Mouse (Mus musculus) lung, adult 18-20 months (tissue): Measurements from ENCODE around the gene Smarcc2.

ENCODE experiments used
- DNase-seq, 2 experiments: peaks; one replicate each; pipeline ENCODE4 v3.0.0; 2022; ENCODE audit warnings: mixed read lengths in 2 of 2

The Smarcc2 gene

DNA sequence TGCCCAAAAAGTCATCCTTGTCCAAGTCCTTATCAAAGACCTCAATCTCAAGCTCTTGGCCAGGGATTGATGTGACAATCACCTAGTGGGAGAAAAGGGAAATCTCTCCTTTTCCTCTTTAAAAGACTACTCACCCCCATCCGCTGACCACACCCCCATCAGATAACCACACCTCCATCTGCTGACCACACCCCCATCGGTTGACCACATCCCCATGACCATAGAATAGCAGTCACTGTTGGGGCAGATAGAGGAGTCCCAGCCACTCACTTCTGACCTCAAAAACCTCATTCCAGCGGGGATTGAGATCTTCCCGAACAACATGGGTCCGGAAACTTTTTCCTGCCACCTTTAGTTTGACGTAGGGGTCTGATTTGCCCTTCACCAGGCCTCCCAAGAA lies 57.6 kb downstream of the Smarcc2 start:
- peak in 1 of 2 experiments; percentile 33 for DNase-seq

GRCm38 (mm10) chr10:128518833-128519232 lies 59.8 kb downstream of the Smarcc2 start:
- DNase-seq = peak; percentile 57 to 72

- DNase-seq = no peak
Measured at GRCm38 (mm10) chr10:128520591-128520990, 61.5 kb downstream of the Smarcc2 start.

GRCm38 (mm10) chr10:128522351-128522750 lies 63.3 kb downstream of the Smarcc2 start:
- DNase-seq = no peak

DNA sequence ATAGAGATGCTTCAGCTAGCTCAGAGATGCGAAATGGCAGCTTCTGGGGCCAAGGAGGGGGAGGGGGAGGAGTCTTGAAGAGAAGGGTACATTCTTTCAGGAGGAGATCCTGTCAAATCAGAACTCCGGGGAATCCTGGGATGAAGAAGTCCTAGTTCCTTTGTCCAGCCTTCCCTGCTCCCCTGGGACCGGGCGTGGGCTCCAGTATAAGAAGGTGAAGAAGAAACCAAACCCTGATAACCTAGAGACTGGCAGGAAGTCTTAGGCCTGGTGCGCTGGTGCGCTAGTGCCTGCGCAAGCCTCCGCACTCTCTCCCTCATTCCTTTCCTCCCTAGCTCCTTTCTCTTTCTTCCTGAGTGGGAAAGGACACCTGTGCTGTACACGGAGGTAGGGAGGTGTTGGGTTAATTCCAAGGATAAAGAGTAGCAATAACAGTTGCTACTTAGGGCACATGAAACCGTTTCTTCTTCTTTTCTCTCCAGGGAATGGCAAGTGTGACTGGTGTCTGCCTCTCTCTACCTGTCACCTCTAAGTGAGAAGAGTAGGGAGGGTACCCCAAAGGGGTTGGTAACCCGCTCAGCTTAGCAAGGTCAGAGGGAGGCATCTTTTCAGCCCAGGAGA lies 65.2 kb downstream of the Smarcc2 start:
- DNase-seq = no peak

GRCm38 (mm10) chr10:128524732-128525662 lies 65.9 kb downstream of the Smarcc2 start:
- peak; percentile 60 to 67 for DNase-seq

DNA sequence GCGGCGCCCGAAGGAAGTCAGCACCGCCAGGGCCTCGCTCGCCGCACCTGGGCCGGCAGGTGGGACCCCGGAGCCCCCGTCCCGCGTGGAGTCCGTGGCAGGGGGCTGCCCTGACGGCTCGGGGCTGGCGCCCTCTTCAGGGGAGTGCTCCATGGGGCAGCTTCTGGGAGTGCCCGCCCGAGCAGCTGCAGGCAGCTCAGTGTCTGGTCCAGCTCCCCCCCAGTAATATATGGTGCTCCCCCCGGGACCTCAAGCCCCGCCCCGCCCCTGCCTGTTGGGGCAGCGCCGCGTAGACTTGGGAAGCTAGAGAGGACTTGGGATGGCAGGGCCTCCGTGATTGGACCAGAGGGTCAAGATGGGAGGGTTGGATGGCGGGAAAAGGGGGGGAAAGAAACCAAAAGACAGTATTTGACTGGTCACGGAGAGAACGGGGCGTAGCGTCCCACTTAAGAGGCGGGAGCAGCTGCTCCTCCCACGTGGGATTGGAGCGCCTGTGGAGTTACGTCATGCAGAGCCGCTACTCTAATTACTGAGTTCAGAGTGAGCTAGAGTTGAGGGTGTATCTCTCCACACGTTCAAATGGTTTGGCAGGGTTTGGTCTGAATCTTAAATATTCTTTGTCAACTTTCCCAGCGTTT lies 66.7 kb downstream of the Smarcc2 start, which contains the start of gene Esyt1:
TSS of gene Esyt1 (minus strand) at position 201 of the 638 bp plus-strand sequence.
- peak; percentile 99 for DNase-seq

GRCm38 (mm10) chr10:128526366-128527356 lies 67.6 kb downstream of the Smarcc2 start:
- DNase-seq = peak in 1 of 2 experiments; percentile 26

DNA sequence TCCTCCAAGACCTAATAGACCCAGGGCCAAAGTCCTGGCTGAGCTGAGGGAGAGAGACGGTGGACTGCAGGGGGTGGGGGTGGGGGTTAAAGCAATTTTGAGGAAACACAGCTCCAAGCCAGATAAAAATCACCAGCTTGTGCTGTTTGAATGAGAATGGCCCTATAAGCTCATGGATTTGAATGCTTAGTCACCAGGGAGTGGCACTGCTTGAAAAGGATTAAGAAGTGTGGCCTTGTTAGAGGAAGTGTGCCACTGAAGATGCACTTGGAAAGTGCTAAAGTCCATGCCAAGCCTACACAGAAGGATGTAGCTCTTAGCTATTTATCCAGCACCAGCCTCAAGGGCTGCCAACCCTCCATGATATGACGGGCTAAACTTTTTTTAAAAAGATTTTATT lies 76.2 kb downstream of the Smarcc2 start:
- no peak for DNase-seq

DNA sequence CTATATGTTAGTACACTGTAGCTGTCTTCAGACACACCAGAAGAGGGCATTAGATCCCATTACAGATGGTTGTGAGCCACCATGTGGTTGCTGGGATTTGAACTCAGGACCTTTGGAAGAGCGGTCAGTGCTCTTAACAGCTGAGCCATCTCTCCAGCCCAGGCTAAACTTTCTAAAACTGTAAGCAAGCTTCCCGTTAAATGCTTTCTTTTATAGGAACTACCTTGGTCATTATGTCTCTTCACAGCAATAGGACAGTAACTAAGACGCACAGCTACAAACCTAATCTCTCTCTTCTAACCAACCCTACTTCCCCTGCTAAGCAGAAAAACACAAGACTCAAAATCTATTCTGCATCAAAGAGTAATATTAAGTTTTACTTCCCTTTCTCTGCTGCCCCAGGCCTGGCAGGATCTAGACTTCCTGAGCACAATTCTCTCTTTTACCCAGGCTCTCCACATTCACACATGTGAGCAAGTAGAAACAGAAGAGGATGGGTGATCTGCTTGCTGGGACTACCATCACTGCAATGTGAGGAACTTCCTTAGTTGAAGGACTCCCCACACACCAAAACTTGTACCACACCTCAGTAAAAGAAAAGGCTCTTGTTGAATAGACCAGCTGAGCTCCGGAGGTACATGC lies 76.7 kb downstream of the Smarcc2 start:
- no peak for DNase-seq

- peak; percentile 92 to 94 for DNase-seq
Measured at GRCm38 (mm10) chr10:128536266-128536940, 77.4 kb downstream of the Smarcc2 start.

DNA sequence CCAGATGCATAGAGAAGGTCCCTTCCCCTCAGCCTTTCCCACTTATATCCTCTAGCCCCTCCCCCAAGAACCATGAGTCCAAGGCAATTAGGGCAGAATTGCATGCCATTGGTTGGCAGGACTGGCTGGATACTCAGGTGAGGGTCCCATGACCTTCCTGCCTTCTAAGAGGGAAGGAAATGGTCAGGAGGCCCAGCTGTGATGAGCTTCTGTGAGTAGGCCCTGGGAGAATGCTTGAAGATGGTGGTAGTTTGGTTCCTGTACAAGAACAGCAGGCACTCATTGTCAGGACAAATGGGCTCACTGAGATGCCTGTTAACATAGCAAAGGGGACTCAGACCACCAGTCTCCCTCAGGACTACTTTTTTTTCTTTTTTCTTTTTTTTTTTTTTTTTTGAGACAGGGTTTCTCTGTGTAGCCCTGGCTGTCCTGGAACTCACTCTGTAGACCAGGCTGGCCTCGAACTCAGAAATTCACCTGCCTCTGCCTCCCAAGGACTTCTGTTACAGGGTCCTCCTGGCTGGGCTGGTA lies 79.4 kb downstream of the Smarcc2 start:
- no peak for DNase-seq
